Mouse (Mus musculus): ENCODE results near the gene Hist1h2ac. TPM values are rescaled to one million over a fixed set of nuclear protein-coding genes. Genes with fewer than 3 reads are reported as not detected.
"Not testable (repeated sequence)": the region's sequence is repeated elsewhere in the genome, so short reads cannot be mapped to it uniquely, and the experiment has no call there.

Gene Hist1h2ac
- polyA plus RNA-seq, 1 experiment from 2014 or later = 1.4 TPM

DNA sequence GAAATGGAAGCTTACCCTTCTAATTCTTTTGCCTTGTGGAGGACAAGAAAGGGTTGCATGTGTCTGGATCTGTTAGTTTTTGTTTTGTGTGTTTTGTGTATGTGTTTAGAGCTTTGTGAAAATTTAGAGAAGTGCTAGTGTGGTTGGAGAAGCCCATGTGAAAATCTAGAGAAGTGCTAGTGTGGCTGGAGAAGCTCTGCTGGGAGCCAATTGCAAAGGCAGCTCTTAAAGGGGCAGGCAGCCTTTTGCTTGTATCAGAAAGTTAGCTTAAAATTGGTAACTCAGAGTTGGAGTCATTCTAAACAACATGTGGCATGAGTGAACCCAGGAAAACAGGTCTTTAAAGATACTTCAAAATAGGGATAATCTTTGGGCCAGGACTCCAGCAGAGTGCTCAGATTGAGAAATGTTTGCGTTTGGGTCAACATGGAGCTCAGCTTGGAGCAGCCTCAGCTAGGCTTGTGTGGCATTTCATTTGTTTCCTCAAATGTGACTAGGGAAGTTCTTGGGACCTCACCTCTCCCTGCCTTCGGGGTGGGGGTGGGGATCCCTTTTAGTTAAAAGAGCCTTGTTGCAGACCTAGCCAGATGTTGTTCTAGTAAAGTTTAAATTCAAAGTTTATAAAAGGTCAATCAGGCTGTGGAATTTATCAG lies 34.0 kb upstream of the Hist1h2ac start:
- DNase-seq (ENCODE audit: low spot score); H3K9me3 ChIP-seq (ENCODE audit: control insufficient read depth, low read length); H3K27ac ChIP-seq (ENCODE audit: low read depth); H3K4me2 ChIP-seq (ENCODE audit: low read length); H3K4me3 ChIP-seq (ENCODE audit: low read depth, low read length); H3K9ac ChIP-seq (ENCODE audit: low read length); H3K36me3 ChIP-seq (ENCODE audit: control insufficient read depth, insufficient read depth, low read length); ATAC-seq (replicated peaks; ENCODE audit: low FRiP score, low TSS enrichment, low read depth); H3K27me3 ChIP-seq (replicated peaks; ENCODE audit: control insufficient read depth, insufficient read depth, low read length); H3K4me1 ChIP-seq (replicated peaks; ENCODE audit: control insufficient read depth, insufficient read depth, low read length): not testable (repeated sequence)
- WGBS = 12% methylated on average over 2 of the region's 2 CpGs

DNA sequence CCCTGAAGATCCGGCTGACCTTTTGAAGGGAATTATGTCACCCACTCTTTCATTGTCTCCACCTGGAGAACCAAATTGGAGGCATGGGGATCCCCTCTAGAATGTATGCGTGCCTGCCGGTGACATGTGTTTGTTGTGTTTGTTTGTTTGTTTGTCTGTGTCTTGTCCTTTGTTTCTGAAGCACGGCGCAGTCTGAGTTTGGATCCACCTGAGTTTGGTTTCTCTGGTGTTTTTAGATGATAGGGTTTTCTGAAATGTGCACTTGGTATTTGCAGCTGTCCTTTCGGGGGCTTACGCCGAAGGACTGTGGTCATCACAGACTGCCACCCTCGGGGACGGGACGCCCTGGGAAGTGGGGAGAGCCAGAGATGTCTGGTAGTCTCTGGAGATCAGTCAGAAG lies 33.4 kb upstream of the Hist1h2ac start:
- no peaks in the 10 kb centered on the region for H3K27me3 ChIP-seq (replicated peaks; ENCODE audit: control insufficient read depth, insufficient read depth, low read length)
- no peak overlapping the region for H3K27ac ChIP-seq (ENCODE audit: low read depth)
- no peaks in the 10 kb centered on the region for H3K36me3 ChIP-seq (ENCODE audit: control insufficient read depth, insufficient read depth, low read length)
- DNase-seq (ENCODE audit: low spot score) = no peak
- no peaks in the 10 kb centered on the region for H3K9me3 ChIP-seq (ENCODE audit: control insufficient read depth, low read length)
- ATAC-seq (replicated peaks; ENCODE audit: low FRiP score, low TSS enrichment, low read depth) = no peak
- H3K4me1 ChIP-seq (replicated peaks; ENCODE audit: control insufficient read depth, insufficient read depth, low read length) = no peaks in the 10 kb centered on the region
- no peak overlapping the region for H3K4me2 ChIP-seq (ENCODE audit: low read length)
- H3K4me3 ChIP-seq (ENCODE audit: low read depth, low read length) = no peak overlapping the region
- WGBS = 49% methylated on average over 11 of the region's 11 CpGs
- no peak overlapping the region for H3K9ac ChIP-seq (ENCODE audit: low read length)

DNA sequence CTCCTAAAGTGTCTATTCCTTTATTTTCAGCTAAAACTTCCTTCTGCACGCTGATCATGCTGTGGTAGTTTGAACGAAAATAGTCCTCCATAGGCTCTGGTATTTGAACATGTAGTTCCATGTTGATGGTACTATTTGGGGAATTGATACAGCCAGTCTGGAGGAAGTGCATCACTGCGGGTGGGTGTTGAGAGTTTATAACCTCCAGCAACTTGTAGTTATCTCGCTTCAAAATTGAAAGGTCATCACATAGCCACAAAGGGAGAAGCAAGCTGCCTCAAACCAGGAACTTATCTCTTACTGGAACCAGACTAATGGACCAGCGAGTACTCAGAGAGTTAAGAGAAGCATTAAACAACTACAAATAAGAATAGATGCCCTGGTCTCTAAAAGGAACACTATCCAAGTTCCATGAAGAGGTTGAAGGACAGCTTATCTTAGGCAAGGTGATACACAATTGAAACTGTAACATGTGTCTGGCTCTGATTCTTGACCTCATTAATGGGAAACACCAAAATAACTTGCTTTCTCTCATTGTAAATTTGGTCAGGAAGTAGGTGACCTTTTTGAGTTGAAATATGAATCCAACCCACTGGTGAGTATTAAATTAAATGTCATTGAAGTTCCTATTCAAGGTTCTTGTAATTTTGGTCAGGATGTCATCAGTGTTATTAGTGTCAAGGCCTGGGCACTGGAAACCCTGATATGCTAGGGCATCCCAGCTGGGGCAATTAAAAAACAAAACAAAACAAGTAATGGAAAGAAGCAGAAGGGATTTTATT lies 32.7 kb upstream of the Hist1h2ac start:
- ATAC-seq (replicated peaks; ENCODE audit: low FRiP score, low TSS enrichment, low read depth) = no peak
- H3K4me1 ChIP-seq (replicated peaks; ENCODE audit: control insufficient read depth, insufficient read depth, low read length) = no peaks in the 10 kb centered on the region
- no peak for DNase-seq (ENCODE audit: low spot score)

GRCm38 (mm10) chr13:23710374-23711089 lies 26.8 kb upstream of the Hist1h2ac start, which contains the start of gene Hfe:
Gene Hfe (minus strand): TSS chr13:23710854.
- peak within 1 kb of the TSS; percentile 40 for H3K4me3 ChIP-seq (ENCODE audit: low read depth, low read length)
- ATAC-seq (replicated peaks; ENCODE audit: low FRiP score, low TSS enrichment, low read depth) (peak; percentile 60; the same call in 1 of the 2 replicates), DNase-seq (ENCODE audit: low spot score) (peak; percentile 79)
- H3K4me2 ChIP-seq (ENCODE audit: low read length) = peak within 1 kb of the TSS; percentile 80
- H3K9ac ChIP-seq (ENCODE audit: low read length) = peak within 1 kb of the TSS; percentile 38
- H3K27me3 ChIP-seq (replicated peaks; ENCODE audit: control insufficient read depth, insufficient read depth, low read length) = no peaks in the 10 kb centered on the region
- H3K4me1 ChIP-seq (replicated peaks; ENCODE audit: control insufficient read depth, insufficient read depth, low read length) = 0 out of 2 replicates have a peak, but pooled peaks cover 4% of the 10 kb centered on the region
- H3K27ac ChIP-seq (ENCODE audit: low read depth) = no peak within 1 kb of the TSS
- H3K9me3 ChIP-seq (ENCODE audit: control insufficient read depth, low read length) = no peaks in the 10 kb centered on the region
- 4% methylated on average over 17 of the region's 17 CpGs for WGBS
- no peaks in the 10 kb centered on the region for H3K36me3 ChIP-seq (ENCODE audit: control insufficient read depth, insufficient read depth, low read length)

More for the DNA sequence above, 32.7 kb upstream of the Hist1h2ac start:
- H3K9ac ChIP-seq (ENCODE audit: low read length) = no peak overlapping the region
- 86% methylated on average over 5 of the region's 5 CpGs for WGBS
- H3K27me3 ChIP-seq (replicated peaks; ENCODE audit: control insufficient read depth, insufficient read depth, low read length) = no peaks in the 10 kb centered on the region
- H3K4me3 ChIP-seq (ENCODE audit: low read depth, low read length) = no peak overlapping the region
- H3K9me3 ChIP-seq (ENCODE audit: control insufficient read depth, low read length) = no peaks in the 10 kb centered on the region
- H3K27ac ChIP-seq (ENCODE audit: low read depth) = no peak overlapping the region
- no peaks in the 10 kb centered on the region for H3K36me3 ChIP-seq (ENCODE audit: control insufficient read depth, insufficient read depth, low read length)
- H3K4me2 ChIP-seq (ENCODE audit: low read length) = no peak overlapping the region

- H3K4me1 ChIP-seq (replicated peaks; ENCODE audit: control insufficient read depth, insufficient read depth, low read length) = 0 out of 2 replicates have a peak, but pooled peaks cover 4% of the 10 kb centered on the region
- DNase-seq (ENCODE audit: low spot score) = no peak
- no peak overlapping the region for H3K27ac ChIP-seq (ENCODE audit: low read depth)
- H3K27me3 ChIP-seq (replicated peaks; ENCODE audit: control insufficient read depth, insufficient read depth, low read length) = no peaks in the 10 kb centered on the region
- no peaks in the 10 kb centered on the region for H3K36me3 ChIP-seq (ENCODE audit: control insufficient read depth, insufficient read depth, low read length)
- peak overlapping the region; percentile 80 for H3K4me2 ChIP-seq (ENCODE audit: low read length)
- H3K9ac ChIP-seq (ENCODE audit: low read length) = peak overlapping the region; percentile 38
- H3K9me3 ChIP-seq (ENCODE audit: control insufficient read depth, low read length) = no peaks in the 10 kb centered on the region
- ATAC-seq (replicated peaks; ENCODE audit: low FRiP score, low TSS enrichment, low read depth) = no peak
- WGBS = 27% methylated on average over 15 of the region's 15 CpGs
- peak overlapping the region; percentile 40 for H3K4me3 ChIP-seq (ENCODE audit: low read depth, low read length)
Measured at GRCm38 (mm10) chr13:23709714-23710373, 26.1 kb upstream of the Hist1h2ac start.

DNA sequence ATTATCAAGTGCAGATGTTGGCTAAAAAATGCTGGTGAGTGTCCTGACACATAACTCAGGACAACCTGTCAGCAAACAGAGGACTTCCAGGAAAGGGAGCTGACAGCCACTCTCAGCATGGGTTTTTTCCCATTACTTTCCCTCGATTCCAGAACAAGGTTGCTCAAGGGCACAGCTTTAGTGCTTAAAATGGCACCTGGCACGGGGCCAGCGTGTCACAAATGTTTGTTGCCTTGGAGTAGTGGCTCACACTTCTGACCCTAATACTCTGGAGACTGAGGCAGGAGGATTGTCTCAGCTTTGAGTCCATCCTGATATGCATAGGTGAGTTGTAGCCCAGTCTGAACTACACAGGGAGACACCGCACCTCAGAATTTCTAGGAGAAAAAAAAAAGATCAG lies 24.9 kb upstream of the Hist1h2ac start:
- ATAC-seq (replicated peaks; ENCODE audit: low FRiP score, low TSS enrichment, low read depth) = no peak
- WGBS = 80% methylated on average over 4 of the region's 4 CpGs
- no peak for DNase-seq (ENCODE audit: low spot score)
- H3K9me3 ChIP-seq (ENCODE audit: control insufficient read depth, low read length) = no peaks in the 10 kb centered on the region
- H3K4me3 ChIP-seq (ENCODE audit: low read depth, low read length) = no peak overlapping the region
- H3K4me2 ChIP-seq (ENCODE audit: low read length) = no peak overlapping the region
- H3K4me1 ChIP-seq (replicated peaks; ENCODE audit: control insufficient read depth, insufficient read depth, low read length) = 0 out of 2 replicates have a peak, but pooled peaks cover 4% of the 10 kb centered on the region
- H3K36me3 ChIP-seq (ENCODE audit: control insufficient read depth, insufficient read depth, low read length) = no peaks in the 10 kb centered on the region
- no peak overlapping the region for H3K9ac ChIP-seq (ENCODE audit: low read length)
- H3K27ac ChIP-seq (ENCODE audit: low read depth) = no peak overlapping the region
- no peaks in the 10 kb centered on the region for H3K27me3 ChIP-seq (replicated peaks; ENCODE audit: control insufficient read depth, insufficient read depth, low read length)

- ATAC-seq (replicated peaks; ENCODE audit: low FRiP score, low TSS enrichment, low read depth) (no peak), DNase-seq (ENCODE audit: low spot score) (no peak)
- WGBS = 87% methylated on average over 4 of the region's 4 CpGs
- 0 out of 2 replicates have a peak, but pooled peaks cover 4% of the 10 kb centered on the region for H3K4me1 ChIP-seq (replicated peaks; ENCODE audit: control insufficient read depth, insufficient read depth, low read length)
- no peak overlapping the region for H3K4me2 ChIP-seq (ENCODE audit: low read length)
- H3K4me3 ChIP-seq (ENCODE audit: low read depth, low read length) = no peak overlapping the region
- H3K9me3 ChIP-seq (ENCODE audit: control insufficient read depth, low read length) = no peaks in the 10 kb centered on the region
- no peak overlapping the region for H3K9ac ChIP-seq (ENCODE audit: low read length)
- no peaks in the 10 kb centered on the region for H3K36me3 ChIP-seq (ENCODE audit: control insufficient read depth, insufficient read depth, low read length)
- no peak overlapping the region for H3K27ac ChIP-seq (ENCODE audit: low read depth)
- H3K27me3 ChIP-seq (replicated peaks; ENCODE audit: control insufficient read depth, insufficient read depth, low read length) = no peaks in the 10 kb centered on the region
Measured at GRCm38 (mm10) chr13:23708041-23708440, 24.3 kb upstream of the Hist1h2ac start.

DNA sequence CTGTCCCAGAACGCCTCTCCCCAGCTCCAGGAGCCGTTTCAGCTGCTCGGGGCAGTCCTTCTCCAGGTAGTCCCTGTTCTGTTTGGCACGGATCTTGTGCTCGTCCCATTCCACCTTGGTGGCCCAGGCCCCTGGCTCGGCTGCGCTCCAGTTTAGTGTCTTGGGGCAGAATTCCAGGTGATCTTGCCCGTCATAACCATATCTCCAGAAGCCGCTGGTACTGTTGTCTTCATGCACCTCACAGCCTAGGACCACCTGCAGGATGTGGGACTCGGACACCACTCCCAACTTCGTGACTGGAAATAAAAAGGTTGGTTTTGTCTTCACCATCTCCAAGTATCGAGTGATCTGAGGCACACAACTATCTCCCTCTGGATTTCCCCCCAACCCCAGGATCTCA lies 23.0 kb upstream of the Hist1h2ac start:
- no peak for ATAC-seq (replicated peaks; ENCODE audit: low FRiP score, low TSS enrichment, low read depth)
- no peak overlapping the region for H3K4me3 ChIP-seq (ENCODE audit: low read depth, low read length)
- H3K4me1 ChIP-seq (replicated peaks; ENCODE audit: control insufficient read depth, insufficient read depth, low read length) = 0 out of 2 replicates have a peak, but pooled peaks cover 4% of the 10 kb centered on the region
- no peak overlapping the region for H3K9ac ChIP-seq (ENCODE audit: low read length)
- 93% methylated on average over 12 of the region's 12 CpGs for WGBS
- no peak overlapping the region for H3K4me2 ChIP-seq (ENCODE audit: low read length)
- no peaks in the 10 kb centered on the region for H3K36me3 ChIP-seq (ENCODE audit: control insufficient read depth, insufficient read depth, low read length)
- no peaks in the 10 kb centered on the region for H3K9me3 ChIP-seq (ENCODE audit: control insufficient read depth, low read length)
- H3K27ac ChIP-seq (ENCODE audit: low read depth) = no peak overlapping the region
- no peaks in the 10 kb centered on the region for H3K27me3 ChIP-seq (replicated peaks; ENCODE audit: control insufficient read depth, insufficient read depth, low read length)
- no peak for DNase-seq (ENCODE audit: low spot score)
